Mouse (Mus musculus) cortical plate, adult 2 months (tissue): Measurements from ENCODE around the gene Hoxa6. TPM values are rescaled to one million over a fixed set of nuclear protein-coding genes. Genes with fewer than 3 reads are reported as not detected.

Experiments
- H3K27ac ChIP-seq: fragments of 200-500 bp; 2 replicates; pipeline ENCODE4 v1.5.1; 2012; ENCODE audit warnings: low read length, control low read depth, inconsistent platforms; ENCODE audit not compliant: insufficient read depth
- H3K4me1 ChIP-seq: fragments of 200-500 bp; 2 replicates; pipeline ENCODE4 v1.6.1; 2011; ENCODE audit warnings: low read length; ENCODE audit not compliant: control insufficient read depth, insufficient read depth
- H3K4me3 ChIP-seq: fragments of 200-500 bp; 2 replicates; pipeline ENCODE4 v1.5.1; 2011; ENCODE audit warnings: mild to moderate bottlenecking, low read length, control low read depth; ENCODE audit not compliant: insufficient read depth
- CTCF ChIP-seq: fragments of 200-500 bp; IDR thresholded peaks from 2 replicates; pipeline ENCODE4 v1.5.1; 2011; ENCODE audit warnings: mild to moderate bottlenecking, control low read depth, low read length; ENCODE audit not compliant: insufficient read depth; ENCODE audit errors: extremely low read depth
- POLR2A ChIP-seq: fragments of 200-500 bp; IDR thresholded peaks from 2 replicates; pipeline ENCODE4 v1.6.1; 2011; ENCODE audit warnings: mild to moderate bottlenecking, low read length, control low read depth; ENCODE audit not compliant: insufficient read depth; ENCODE audit errors: extremely low read depth
- polyA plus RNA-seq: library from polyadenylated mRNA; depleted of rRNA; stranded (reverse); fragments of >200 nt; gene quantifications from 2 replicates; pipeline ENCODE4 v1.2.3, GENCODE M21; 2012

The Hoxa6 gene
- polyA plus RNA-seq, 1 experiment: not detected

DNA sequence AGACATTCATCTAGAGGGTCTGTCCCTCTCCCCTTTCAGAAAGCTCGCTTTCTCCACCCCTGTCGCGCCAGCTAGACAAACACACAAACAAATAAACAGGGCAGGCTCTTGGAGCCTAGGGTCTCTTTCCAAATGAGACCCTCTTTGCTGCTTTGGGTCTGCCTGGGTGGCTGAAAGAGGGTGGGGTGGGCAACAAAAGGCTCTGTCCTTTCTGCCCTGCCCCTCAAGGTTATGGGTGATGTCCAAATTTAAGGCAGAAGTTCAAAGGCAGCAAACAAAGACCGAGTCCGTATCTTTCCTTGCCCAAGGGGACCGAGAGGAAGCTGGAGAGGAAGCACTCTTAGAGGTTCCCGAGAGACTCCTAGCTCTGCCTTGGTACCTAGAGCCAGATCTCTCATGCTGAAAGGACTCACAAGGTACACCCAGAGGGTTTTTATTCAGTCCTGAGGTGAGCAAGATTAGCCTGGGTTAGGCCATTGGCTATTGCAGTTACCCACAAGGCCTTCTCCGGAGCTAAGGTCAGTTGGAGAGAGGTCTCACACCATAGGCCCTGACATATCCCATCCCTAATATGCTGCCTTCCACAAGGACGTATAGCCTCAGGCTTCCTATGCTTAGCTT, 32.6 kb upstream of the Hoxa6 start:
- TF ChIP-seq CTCF (no peak), POLR2A (no peak)

GRCm38 (mm10) chr6:52240389-52241000, 32.0 kb upstream of the Hoxa6 start, which contains the start of gene Hoxa10:
Gene Hoxa10 (minus strand): TSS chr6:52240854.
- peak; percentile 22; the same call in 1 of the 2 replicates for TF ChIP-seq CTCF
- no peak for TF ChIP-seq POLR2A
- no peak within 1 kb of the TSS for H3K27ac ChIP-seq
- no peak within 1 kb of the TSS for H3K4me3 ChIP-seq
- no peaks in the 10 kb centered on the region for H3K4me1 ChIP-seq

More for the DNA sequence above, 32.6 kb upstream of the Hoxa6 start:
- Histone ChIP-seq H3K4me3 (no peak overlapping the region), H3K27ac (no peak overlapping the region), H3K4me1 (no peaks in the 10 kb centered on the region)

DNA sequence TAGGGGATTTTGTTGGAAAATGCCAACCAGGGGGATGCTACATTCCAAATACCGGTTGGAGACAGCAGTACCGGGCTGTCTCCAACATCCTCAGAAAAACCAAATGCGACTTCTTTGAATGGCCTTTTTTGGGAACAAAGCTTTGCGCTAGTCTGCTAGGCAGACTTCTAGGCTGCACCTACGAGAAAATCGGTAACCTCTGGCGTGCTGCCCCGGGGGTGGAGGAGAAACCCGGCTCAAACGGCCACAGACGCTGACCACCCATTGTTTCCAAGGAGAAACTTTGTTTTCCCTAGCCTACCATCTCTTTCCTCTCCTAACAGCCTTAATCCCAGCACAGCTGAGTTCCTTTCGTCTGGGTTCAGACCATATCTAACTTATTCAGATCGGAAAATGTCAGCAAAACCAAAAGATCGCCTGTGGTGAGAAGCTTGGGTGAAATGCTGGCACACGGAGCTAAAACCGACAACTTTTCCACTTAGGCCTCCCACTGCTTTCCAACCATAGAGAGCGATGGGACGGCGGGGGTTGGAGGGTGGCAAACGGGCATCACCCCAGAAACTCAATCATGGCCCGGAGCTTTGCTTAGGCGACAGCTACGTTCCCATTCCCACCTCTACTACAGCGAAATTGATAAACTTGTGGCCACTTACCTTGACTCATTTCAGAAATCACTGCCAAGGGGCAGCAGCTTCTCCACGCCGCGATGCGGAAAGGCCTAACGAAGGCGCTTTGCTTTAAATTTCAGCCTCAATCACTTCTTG, 31.3 kb upstream of the Hoxa6 start:
- Histone ChIP-seq H3K4me3 (no peak overlapping the region), H3K27ac (no peak overlapping the region), H3K4me1 (no peaks in the 10 kb centered on the region)
- no peak for TF ChIP-seq CTCF
- TF ChIP-seq POLR2A: no peak

- no peak overlapping the region for H3K27ac ChIP-seq
- H3K4me1 ChIP-seq: no peaks in the 10 kb centered on the region
- TF ChIP-seq POLR2A: no peak
- TF ChIP-seq CTCF: no peak
- no peak overlapping the region for H3K4me3 ChIP-seq
These were observed 30.5 kb upstream of the Hoxa6 start for GRCm38 (mm10) chr6:52238976-52239375.

GRCm38 (mm10) chr6:52238155-52238545, 29.6 kb upstream of the Hoxa6 start:
- TF ChIP-seq POLR2A: no peak
- no peak for TF ChIP-seq CTCF
- H3K4me1 ChIP-seq: no peaks in the 10 kb centered on the region
- no peak overlapping the region for H3K27ac ChIP-seq
- H3K4me3 ChIP-seq: no peak overlapping the region

DNA sequence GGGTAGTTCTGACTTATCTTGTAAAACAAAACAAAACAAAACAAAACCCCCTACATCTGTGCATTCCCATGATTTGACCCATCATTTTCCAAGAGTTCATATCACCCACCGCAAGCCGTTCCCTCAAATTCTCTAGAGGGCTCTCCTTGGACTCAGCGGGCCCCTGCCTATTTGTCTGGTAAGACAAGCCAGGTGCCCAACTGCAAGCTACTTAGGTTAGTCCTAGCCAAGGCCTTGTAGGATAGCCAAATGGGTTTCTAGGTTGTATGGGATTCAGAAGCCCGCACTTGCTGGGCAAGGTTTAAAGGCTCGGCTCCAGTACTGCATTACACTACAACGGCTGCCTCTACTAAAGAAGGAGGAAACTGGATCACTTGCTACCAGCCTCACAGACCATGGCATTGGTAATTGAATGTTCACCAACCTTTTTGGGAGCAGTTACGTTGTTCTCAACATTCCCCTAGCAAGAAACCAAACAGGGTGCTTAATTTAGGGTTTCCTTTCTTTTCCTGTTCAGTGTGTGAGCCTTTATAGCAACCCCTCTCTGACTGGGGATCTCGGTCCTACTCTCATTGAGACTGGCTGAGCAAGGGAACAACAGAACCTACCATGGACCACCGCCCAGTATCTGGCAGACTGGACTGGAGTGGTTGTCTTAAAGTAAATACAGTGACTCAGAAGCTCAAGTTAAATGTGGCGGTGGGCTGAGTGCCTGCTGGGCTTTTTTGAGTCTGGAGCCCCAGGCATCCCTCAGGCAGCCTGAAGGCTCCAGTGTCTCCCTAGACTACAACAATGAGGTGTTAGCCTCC, 29.0 kb upstream of the Hoxa6 start:
- H3K4me1 ChIP-seq: no peaks in the 10 kb centered on the region
- no peak overlapping the region for H3K4me3 ChIP-seq
- no peak overlapping the region for H3K27ac ChIP-seq
- TF ChIP-seq CTCF: no peak
- no peak for TF ChIP-seq POLR2A

GRCm38 (mm10) chr6:52236806-52237205, 28.3 kb upstream of the Hoxa6 start:
- no peak overlapping the region for H3K4me3 ChIP-seq
- H3K27ac ChIP-seq: no peak overlapping the region
- H3K4me1 ChIP-seq: no peaks in the 10 kb centered on the region
- TF ChIP-seq POLR2A (no peak), CTCF (no peak)

- Histone ChIP-seq H3K4me3 (no peak overlapping the region), H3K27ac (no peak overlapping the region), H3K4me1 (no peaks in the 10 kb centered on the region)
- no peak for TF ChIP-seq POLR2A
- TF ChIP-seq CTCF: no peak
These were observed 27.3 kb upstream of the Hoxa6 start for GRCm38 (mm10) chr6:52235866-52236265.

DNA sequence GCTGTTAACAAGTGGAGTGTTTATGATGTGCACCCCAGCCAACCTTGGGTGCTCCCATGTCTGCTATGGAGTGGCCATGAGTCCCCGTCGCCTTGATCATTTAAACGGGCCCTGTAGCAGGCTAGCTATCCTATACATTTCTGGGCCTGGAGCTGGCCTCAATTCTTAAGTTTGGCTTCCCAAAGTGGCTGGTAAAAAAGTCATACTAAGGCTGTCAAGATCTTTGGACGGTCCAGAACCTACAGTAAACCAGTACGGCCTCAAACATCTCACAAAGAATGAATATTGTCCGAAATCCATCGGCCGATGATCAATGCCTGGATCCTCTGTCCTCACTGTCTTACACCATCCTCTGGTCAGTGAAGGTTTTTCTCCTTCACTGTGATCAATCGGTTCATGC, 26.7 kb upstream of the Hoxa6 start:
- no peak overlapping the region for H3K27ac ChIP-seq
- TF ChIP-seq CTCF (no peak), POLR2A (no peak)
- H3K4me1 ChIP-seq: no peaks in the 10 kb centered on the region
- H3K4me3 ChIP-seq: no peak overlapping the region
